Comparison of ENCODE assay signal across 13 mouse cellular contexts in the genomic region with DNA sequence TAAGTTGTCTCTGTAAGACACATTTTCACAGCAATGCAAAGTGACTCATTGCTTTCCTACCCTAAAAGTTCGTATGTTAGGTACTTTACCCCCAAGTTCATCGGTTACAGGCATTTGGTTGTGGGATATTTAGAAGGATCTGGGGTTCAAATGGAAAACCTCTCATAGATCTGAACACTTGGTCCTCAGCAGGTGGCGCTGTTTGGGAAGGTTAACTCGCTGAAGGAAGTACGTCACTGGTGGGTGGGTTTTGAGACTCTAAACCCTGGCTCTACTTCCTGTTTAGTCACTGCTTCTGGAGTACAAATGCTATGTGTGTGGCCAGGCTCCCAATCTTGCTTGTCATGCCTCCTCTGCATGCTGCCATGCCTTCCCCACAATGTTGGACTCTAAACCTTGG.
DNase-seq lines count a peak whose midpoint lies in the region; ATAC-seq and TF ChIP-seq lines count a peak whose summit lies in the region.
"Had no signal": no experiment of that assay in that cellular context is flagged by ENCODE, and none has a peak within 500 bp of the region (broad histone marks: within the 10 kb centered on the region; RNA-seq: fewer than 3 reads in every experiment).

No protein-coding gene starts in this region.

- 79% methylated on average over 5 of the region's 5 CpGs for WGBS in hindbrain, embryonic 11.5 days
- 86% methylated on average over 5 of the region's 5 CpGs for WGBS in hindbrain, embryonic 12.5 days
- WGBS in lung, embryonic 14.5 days: 79% methylated on average over 5 of the region's 5 CpGs

- H3K4me3 ChIP-seq in hindbrain, embryonic 11.5 days (ENCODE audit: low read depth, low read length): no peak overlapping the region
- H3K4me3 ChIP-seq in hindbrain, embryonic 12.5 days: no peak overlapping the region
- H3K4me3 ChIP-seq in lung, embryonic 14.5 days (ENCODE audit: low read depth, low read length): no peak overlapping the region
- H3K4me3 ChIP-seq: liver, embryonic 12.5 days; midbrain, embryonic 13.5 days; stomach, embryonic 15.5 days had no signal

- no peak overlapping the region for H3K9ac ChIP-seq in hindbrain, embryonic 11.5 days (ENCODE audit: low read depth, low read length)
- no peak overlapping the region for H3K9ac ChIP-seq in hindbrain, embryonic 12.5 days
- no peak overlapping the region for H3K9ac ChIP-seq in lung, embryonic 14.5 days
- H3K9ac ChIP-seq: liver, embryonic 12.5 days; midbrain, embryonic 13.5 days; stomach, embryonic 15.5 days had no signal

- ATAC-seq in hindbrain, embryonic 11.5 days (ENCODE audit: low FRiP score): no peak
- ATAC-seq in hindbrain, embryonic 12.5 days (ENCODE audit: low FRiP score): no peak
- ATAC-seq in lung, embryonic 14.5 days (ENCODE audit: insufficient read depth): no peak
- ATAC-seq: liver, embryonic 12.5 days had no signal

- H3K36me3 ChIP-seq in hindbrain, embryonic 11.5 days (ENCODE audit: control insufficient read depth, insufficient read depth, low read length): no peaks in the 10 kb centered on the region
- H3K36me3 ChIP-seq in hindbrain, embryonic 12.5 days: no peaks in the 10 kb centered on the region
- no peaks in the 10 kb centered on the region for H3K36me3 ChIP-seq in lung, embryonic 14.5 days (ENCODE audit: insufficient read depth)
- H3K36me3 ChIP-seq: liver, embryonic 12.5 days; midbrain, embryonic 13.5 days; stomach, embryonic 15.5 days had no signal

- peak; percentile 22; the same call in 1 of the 2 replicates for TF ChIP-seq CTCF in lung, embryonic 14.5 days (IDR thresholded peaks at IDR 0.05; ENCODE audit: low read depth)

- DNase-seq in hindbrain, embryonic 11.5 days (ENCODE audit: low spot score): peak; percentile 24
- DNase-seq in lung, embryonic 14.5 days: peak; percentile 18
- no peak for DNase-seq in lung, postnatal 25 days (ENCODE audit: low spot score)
- peak; percentile 87 for DNase-seq in R1 (ENCODE audit: low read depth, low spot score)
- peak; percentile 10 for DNase-seq in kidney, postnatal 4 days
- DNase-seq in ovary, postnatal 10 days (ENCODE audit: low spot score): no peak
- DNase-seq: adrenal gland, adult 8-10 months; heart, postnatal 14 days; lung, postnatal 14 days had no signal

- no peaks in the 10 kb centered on the region for H3K9me3 ChIP-seq in hindbrain, embryonic 11.5 days (ENCODE audit: control insufficient read depth, low read length)
- no peaks in the 10 kb centered on the region for H3K9me3 ChIP-seq in hindbrain, embryonic 12.5 days (replicated peaks)
- no peaks in the 10 kb centered on the region for H3K9me3 ChIP-seq in lung, embryonic 14.5 days (ENCODE audit: low read depth, low read length)
- H3K9me3 ChIP-seq: liver, embryonic 12.5 days; midbrain, embryonic 13.5 days; stomach, embryonic 15.5 days had no signal

- H3K4me2 ChIP-seq in hindbrain, embryonic 11.5 days (replicated peaks; ENCODE audit: low read depth, low read length): no peak overlapping the region
- H3K4me2 ChIP-seq in hindbrain, embryonic 12.5 days (replicated peaks): no peak overlapping the region
- H3K4me2 ChIP-seq in lung, embryonic 14.5 days: no peak overlapping the region
- H3K4me2 ChIP-seq: liver, embryonic 12.5 days; midbrain, embryonic 13.5 days; stomach, embryonic 15.5 days had no signal

- H3K4me1 ChIP-seq in hindbrain, embryonic 11.5 days (replicated peaks; ENCODE audit: control insufficient read depth, insufficient read depth, low read length): no peaks in the 10 kb centered on the region
- H3K4me1 ChIP-seq in hindbrain, embryonic 12.5 days: peaks cover 7% of the 10 kb centered on the region; the same call in 1 of the 2 replicates
- H3K4me1 ChIP-seq in lung, embryonic 14.5 days (ENCODE audit: insufficient read depth): no peaks in the 10 kb centered on the region
- H3K4me1 ChIP-seq: liver, embryonic 12.5 days; stomach, embryonic 15.5 days had no signal

- H3K27ac ChIP-seq in hindbrain, embryonic 11.5 days (ENCODE audit: low read depth, low read length): no peak overlapping the region
- no peak overlapping the region for H3K27ac ChIP-seq in hindbrain, embryonic 12.5 days
- H3K27ac ChIP-seq in lung, embryonic 14.5 days (ENCODE audit: low read depth): no peak overlapping the region
- H3K27ac ChIP-seq: liver, embryonic 12.5 days; midbrain, embryonic 13.5 days; stomach, embryonic 15.5 days had no signal

- no peaks in the 10 kb centered on the region for H3K27me3 ChIP-seq in hindbrain, embryonic 11.5 days (ENCODE audit: control insufficient read depth, insufficient read depth, low read length)
- peaks cover 4% of the 10 kb centered on the region; the same call in 1 of the 2 replicates for H3K27me3 ChIP-seq in hindbrain, embryonic 12.5 days
- H3K27me3 ChIP-seq in lung, embryonic 14.5 days (ENCODE audit: insufficient read depth, low read length): no peaks in the 10 kb centered on the region
- H3K27me3 ChIP-seq: liver, embryonic 12.5 days; stomach, embryonic 15.5 days had no signal

Comparison
In these comparisons a context has a peak if more than half of its experiments do, and no peak if none do; other contexts are left out.
1. DNase-seq: peak in hindbrain, embryonic 11.5 days (single experiment), lung, embryonic 14.5 days (single experiment), R1 (single experiment) and kidney, postnatal 4 days (2 of 2); none in lung, postnatal 25 days (single experiment) and ovary, postnatal 10 days (single experiment).